Mouse (Mus musculus) B cell, adult 2 months (primary cell): ENCODE results near the gene Slk.
A peak's percentile ranks its signal among the peaks of the same experiment; 100 is the strongest.

Experiments used
- DNase-seq, 2 experiments: peaks; one replicate each; pipeline ENCODE4 v3.0.0; 2022

Slk gene

DNA sequence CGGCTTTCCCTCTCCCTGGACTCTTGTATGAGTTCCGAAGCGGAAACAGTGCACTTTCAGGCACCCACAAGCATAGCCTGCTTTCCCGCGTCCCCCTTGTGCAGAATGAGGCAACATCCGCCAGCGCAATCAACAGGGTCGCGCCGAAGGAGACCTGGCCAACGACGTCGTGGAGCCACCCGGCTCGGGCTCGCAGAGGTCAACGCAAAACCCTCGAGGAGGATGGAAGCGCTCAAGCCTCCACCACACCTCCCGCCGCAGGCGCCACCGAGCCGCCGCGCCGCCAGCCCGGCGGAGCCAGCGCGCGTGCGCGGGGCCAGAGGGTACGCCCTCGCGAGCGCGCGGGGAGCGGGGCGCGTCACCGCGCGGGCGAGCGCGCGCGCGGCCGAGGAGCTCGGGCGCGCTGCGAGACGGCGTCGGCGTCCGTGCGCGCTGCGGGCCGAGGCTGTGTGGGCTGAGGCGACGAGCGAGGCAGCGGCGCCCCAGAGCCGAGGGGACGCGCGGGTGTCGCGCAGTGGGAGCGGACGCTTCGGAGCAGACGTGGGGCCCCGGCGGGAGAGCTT is at the start of gene Slk:
Gene Slk, plus strand, starts transcription at position 454 of the 563 bp plus-strand sequence.
- DNase-seq, result peak; percentile 81 to 91

DNA sequence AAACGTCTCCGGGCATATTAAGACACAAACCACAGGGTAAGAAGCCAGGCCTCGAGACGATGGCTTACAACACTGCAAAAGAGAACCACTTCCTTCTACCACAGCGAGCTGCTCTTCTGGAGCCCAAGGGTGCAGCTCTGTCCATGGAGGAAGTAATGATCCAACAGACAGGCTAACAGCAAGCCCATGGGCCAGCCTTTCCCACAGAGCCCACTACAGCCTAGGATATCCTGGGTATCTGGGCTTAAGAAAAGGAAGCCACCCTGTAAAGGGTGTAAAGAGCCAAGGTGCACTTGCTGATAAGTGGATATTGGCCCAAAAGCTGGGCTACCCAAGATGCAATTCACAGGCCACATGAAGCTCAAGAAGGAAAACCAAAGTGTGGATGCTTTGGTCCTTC is 48.2 kb upstream of the Slk start:
- DNase-seq, result no peak

DNA sequence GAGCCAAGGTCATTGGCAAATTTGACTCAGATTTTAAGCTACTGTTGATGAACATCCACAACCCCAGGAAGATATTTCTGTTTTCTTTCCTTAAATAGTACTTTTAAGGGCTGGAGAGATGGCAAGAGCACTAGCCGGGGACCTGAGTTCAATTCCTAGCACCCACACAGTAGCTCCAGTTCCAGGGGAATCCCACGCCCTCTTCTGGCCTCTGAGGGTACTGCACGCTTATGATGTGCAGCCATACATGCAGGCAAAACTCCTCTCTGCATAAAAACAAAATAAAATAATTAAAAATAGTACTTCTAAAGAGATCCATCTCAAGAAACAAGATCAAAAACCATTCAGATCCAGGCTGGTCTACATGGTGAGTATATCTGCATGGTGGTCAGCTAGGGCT is 47.0 kb upstream of the Slk start:
- peak; percentile 55 to 60 for DNase-seq

DNA sequence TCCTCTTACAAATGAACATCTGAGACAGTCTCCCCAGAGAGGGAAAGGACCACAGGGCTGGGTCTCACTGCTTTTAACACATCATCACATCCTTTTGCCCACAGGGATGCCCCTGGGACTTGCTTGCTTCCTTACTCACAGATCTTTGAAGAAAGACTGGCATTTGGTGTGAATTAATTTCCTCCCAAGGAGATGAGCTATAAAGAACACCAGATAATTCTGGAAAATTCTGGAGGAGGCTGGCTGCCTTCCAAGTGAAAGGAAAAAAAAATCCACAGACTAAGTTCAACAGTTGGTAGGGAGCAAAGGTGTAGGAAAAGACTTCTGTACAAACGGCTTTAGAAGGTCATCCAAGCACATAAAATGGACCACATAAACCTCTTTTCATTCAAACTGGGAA is 45.3 kb upstream of the Slk start:
- DNase-seq, result no peak

DNA sequence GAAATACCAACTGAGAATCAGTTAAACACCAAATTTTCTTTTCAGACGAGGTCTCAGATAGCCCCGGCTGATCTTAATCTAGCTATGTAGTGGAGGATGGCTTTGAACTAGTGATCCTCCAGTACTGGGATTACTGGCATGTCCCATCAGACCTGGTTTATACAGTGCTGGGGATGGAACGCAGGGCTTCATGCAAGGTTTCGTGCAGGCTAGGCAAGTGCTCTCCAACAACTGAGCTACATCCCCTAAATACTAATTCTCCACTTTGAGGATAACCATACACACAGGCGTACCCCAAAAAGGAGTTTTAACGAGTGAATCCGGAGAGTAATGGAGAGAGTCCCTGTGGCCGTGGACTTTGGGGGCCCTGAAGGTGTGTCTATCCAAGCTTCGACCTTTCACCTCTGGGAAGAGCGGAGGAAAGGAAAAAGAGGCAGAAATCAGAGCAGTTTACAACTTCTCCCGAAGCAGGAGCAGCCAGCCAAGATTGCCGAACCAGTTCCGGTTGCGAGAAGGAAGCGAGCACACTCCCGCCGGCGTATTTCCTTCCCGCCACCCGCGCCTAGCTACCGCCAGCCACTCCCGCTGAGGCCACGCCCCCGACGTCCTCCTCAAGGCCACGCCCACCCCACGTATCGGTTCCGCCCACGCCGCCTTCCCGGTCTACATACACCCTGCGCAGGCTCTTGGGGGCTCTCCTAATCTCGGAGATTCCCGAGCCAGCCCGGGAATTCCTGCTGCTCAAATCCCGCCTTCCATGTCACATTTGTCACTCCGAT is 42.8 kb upstream of the Slk start:
- peak; percentile 93 to 94 for DNase-seq

DNA sequence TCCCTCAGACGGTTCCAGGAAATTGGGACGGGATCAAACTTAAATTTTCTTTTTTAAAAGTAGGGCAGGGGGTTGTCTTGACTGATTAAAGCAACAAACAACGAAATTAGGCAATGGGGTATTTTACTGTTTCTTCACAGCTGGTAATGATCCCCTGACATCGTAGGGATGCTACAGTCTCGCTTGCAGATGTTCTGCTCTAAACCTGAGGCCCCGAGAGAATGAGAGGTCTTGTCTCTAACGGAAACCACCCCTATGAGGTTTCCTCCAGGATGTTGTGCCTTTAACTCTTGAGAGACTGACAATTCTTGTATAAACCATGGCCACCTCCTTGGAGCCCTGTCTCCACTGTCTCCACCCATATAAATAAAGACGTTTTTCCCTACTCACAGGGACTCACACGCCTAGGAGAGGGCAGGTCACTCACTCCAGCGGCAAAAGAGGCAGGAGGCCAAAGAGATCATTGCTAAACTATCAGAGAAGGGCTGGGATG is 42.1 kb upstream of the Slk start, which contains the start of gene Stn1:
Gene Stn1, minus strand, starts transcription at position 208 of the 493 bp plus-strand sequence.
- no peak for DNase-seq

DNA sequence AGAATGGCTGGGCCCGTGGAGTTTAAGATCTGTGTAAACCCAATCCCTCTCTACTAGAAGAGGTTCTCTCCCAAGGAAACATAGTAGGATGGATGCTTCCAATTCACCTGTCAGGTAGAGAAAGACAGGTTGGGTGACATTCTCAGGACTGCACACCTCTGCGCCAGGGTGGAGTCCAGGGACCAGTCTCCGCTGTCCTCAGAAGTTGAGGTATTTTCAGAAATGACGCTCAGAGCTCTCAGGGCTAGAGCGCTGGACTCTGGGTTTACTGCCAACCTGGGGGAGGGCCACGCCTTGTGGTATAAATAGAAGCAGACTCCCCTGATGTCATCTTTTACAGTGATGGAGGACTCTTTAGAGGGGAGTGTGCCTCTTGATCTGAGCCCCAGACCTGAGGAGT is 41.6 kb upstream of the Slk start:
- peak in 1 of 2 experiments; percentile 12 for DNase-seq

DNA sequence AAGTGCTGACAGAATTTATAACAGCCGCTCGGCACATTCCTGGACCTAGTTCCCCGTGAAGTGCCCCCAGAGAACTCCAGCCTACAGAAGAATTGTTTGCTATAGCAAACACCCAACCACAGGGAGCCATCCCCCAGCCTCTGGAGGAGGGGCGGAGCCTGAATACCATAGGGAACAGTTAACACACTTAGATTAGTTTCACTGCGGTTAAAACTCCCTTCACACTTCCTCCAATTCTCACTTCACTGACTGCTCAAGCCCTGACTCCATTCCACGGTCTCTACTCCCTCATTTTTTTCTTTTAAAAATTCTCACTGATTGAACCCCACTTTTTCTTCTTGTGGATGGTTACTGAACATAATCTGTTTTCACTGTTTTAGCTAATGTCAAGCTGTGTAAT is 40.7 kb upstream of the Slk start:
- DNase-seq, result peak; percentile 53 to 65

DNA sequence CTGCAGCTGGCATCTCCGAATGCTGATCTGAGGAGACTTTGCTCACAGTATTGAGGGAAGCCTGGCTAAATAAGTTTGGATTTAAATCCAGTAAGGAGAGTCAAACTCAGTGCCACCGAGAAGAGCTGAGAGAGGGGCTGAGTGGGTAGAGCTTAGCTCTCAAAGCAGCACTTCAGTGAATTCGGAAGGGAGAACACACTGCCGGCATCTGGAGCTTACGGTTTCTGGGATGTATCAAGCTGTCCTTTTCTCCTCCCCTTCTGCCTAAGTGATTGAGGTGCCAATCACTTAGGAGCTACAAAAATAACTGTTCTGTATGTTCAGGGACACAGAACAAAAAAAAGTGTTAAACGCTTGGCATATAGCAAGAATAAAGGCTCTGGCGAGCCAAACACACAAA is 37.0 kb upstream of the Slk start:
- no peak for DNase-seq

DNA sequence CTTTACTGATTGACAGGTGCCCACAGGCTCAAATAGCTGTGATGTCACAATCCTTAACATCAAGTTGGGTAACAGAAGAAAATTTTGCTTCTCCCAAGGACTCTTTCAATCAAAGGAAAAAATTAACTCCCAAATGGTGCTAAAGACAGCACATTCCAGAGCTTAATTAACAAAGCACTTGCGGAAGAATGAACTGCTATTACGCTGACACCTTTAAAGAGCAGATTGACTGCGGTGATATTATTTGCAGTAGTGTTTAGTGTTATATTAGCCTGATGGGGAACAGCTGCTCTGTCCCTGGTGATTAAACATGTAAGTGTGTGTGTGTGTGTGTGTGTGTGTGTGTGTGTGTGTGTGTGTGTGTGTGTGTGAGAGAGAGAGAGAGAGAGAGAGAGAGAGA is 34.4 kb upstream of the Slk start:
- DNase-seq, result no peak

DNA sequence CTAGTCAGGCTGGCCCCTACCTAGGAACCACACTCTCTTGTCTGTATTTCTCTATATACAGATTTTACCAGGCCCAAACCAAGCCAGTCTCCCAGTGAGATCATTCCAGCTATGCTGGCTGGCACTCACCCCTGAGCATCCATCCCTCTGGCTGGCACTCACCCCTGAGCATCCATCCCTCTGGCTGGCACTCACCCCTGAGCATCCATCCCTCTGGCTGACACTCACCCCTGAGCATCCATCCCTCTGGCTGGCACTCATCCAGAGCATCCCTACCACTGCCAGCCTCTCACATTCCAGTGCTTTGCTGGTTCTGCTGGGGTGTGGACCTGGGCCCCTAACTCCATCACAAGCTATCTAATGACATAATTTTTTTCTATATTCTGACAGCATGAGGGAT is 34.0 kb upstream of the Slk start:
- no peak for DNase-seq

DNA sequence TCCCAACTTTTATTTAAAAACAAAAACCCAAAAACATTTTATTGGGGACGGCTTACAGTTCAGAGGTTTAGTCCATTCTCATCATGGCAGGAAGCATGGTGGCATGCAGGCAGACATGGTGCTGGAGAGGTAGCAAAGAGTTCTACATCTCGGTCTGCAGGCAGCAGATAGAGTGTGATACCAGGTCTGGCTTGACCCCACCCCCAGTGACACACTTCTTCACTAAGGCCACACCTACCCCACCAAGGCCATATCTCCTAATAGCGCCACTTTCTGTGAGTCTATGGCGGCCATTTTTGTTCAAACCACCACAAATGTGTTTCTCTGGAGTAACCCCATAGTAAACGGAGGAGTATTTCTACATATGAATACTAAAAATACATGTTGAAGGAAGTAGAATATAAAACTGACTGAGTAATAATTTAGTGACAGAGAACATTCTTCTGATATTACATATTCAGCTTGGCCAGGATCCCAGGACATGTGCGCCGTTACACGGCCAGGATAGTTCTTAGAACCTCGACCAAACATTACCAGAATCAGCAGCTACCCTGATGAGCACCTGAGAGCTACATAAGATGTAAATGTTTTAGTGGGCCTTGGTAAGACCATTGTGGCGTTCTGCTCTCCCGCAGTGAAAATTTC is 30.9 kb upstream of the Slk start:
- DNase-seq, result no peak

DNA sequence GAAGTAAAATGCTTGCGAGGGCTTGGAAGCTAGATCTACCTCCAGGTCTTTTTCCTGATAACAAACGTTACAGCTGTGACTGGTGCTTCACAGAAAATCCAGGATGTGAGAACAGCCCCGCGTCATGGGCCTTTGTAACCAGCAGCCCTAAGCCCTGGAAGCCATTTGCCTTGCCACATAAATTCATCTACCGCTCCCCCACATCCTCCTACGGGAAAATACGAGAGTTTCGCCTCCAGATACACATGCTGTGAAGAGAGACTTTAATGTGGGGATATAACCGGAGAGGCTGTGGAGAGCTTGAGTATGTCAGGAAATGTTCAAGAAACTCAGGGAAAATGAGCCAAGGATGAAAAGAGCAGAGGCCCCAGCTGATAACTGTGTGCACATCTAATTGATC is 30.3 kb upstream of the Slk start:
- DNase-seq, result no peak

DNA sequence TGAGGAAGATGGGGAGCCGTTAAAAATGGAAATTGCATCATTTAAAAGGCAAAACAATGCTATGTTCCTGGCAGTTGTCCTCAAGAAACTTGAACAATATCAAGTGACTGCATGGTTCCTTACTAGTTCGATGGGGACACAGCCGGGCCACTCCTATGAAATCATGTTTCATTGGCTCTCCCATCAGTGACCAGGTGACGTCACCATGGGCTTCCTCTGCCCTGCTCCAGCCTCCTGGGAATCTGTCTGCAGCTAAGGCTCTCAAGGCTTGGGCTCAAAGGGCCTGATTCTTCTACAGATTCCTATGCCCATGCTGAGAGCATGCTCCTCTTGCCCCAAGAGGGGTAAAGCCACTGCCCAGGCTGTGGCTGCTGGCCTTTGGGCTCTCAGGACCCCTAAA is 29.9 kb upstream of the Slk start:
- DNase-seq, result no peak

DNA sequence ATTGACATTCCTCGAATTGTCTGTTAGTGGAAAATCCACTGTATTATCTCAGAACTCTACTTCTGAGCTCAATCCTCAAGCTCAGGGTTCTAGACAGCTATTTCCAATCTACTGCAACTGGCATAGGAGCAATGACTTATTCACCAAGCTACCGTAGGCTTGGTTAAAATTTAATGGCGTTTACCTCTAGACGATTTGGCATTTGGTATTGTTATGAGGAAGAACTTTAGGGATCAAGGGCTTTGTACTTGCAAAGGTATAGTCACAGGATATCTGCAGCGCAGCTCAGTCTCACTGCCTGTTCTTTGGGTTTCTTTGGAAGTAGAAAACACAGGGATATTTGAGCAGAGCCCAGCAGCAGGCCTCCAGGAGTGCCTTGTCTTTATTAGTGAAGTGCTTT is 20.3 kb upstream of the Slk start:
- DNase-seq, result no peak

DNA sequence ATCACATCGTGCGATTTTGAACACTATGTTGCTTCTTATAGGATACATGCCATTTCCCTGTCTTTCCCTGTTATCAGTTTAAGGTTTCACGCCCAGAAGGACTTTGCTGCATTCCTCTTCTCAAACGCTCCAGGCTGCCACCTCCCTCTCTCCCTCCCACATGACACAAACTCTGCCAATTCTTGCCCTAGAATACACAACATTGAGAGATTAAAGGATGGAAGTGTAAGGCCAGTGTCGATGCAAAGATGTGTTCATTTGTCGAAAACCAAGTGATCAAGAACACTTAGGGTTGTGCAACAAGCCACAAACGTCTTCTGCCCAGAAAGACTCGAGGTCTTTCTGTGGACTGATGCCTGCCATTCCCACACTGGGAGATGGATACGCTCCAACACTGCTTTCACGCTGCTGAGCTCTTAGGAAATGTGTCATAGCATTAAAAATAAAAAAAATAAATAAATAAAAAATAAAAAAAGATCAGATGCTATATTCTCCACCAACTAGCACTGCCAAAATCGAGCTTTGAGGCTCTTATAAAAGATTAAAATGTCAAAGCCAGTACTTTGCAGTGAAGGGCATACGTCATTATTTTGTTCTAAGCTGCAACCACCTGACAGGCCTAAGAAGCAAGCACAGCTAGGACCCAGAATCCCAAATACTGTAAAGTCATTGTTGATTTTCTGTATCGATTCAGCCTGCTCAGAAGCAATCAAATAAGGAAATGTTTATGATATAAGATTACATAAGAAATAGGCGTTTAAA is 19.5 kb upstream of the Slk start:
- DNase-seq, result no peak

DNA sequence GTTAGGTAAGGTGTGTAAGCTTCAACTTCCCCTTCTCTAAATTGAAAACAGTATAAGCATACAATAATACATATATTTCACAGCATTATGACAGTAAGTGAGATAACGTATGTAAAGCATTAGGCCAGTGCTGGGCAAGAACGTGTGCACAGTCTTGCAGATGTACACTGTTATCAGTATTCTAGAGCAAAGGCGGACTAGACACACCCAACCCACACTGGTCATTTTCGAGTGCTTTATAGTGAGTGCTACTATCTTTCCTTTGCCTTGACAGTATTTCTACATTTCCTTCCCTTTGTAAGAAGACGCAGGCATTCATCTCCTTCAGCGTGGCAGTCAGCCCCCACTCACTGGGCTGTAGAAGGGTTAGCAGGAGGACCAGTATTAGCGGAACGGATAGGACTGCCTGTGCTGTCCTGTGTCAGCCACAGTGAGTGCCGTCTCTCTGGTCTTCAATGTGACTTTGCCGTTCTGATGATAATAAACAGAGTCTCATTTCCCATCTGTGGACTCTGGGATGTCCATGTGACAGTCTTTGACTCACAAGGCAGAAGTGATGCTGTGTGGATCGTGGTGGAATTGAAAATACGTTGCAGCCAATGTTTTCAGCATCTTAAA is 18.8 kb upstream of the Slk start:
- no peak for DNase-seq

DNA sequence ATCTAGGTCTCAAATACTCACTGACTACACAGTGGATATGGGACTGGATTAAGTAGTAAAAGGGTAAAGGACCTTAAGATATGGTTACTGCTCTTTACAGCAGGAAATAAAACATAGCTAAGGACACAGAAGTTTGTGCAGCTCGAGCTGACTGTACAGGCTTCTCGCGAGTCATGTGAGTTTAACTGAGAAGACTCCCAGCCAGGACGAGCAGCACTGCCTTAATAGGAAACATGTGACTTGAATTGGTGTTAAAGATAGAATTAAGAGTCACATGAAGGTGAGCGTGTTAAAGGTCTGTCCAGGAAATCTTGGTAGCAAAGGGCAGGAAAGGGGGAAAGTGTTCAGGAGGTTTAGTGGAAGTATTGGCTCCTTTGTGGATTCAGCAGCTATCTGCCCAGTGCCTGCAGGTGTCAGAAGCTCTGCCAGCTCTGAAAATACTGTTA is 17.5 kb upstream of the Slk start:
- DNase-seq, result no peak

DNA sequence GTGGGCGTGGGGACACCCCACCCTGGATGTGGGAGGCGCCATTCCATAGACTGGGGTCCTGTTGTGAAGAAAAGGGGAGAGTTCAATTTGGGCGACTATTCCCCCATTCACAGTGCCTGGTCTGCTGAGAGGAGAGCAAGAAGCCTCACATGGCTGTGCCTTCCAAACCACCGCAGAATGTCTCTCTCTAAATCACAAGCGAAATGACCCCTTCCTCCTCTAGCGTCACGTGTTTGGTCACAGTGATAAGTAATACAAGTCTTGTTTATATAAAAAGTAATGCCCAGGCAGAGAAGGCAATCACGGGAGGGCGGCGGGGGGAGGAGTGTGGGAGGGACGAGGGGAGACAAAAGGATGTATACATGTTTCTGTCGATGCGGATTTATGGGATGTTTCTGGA is 15.8 kb upstream of the Slk start:
- DNase-seq, result no peak

DNA sequence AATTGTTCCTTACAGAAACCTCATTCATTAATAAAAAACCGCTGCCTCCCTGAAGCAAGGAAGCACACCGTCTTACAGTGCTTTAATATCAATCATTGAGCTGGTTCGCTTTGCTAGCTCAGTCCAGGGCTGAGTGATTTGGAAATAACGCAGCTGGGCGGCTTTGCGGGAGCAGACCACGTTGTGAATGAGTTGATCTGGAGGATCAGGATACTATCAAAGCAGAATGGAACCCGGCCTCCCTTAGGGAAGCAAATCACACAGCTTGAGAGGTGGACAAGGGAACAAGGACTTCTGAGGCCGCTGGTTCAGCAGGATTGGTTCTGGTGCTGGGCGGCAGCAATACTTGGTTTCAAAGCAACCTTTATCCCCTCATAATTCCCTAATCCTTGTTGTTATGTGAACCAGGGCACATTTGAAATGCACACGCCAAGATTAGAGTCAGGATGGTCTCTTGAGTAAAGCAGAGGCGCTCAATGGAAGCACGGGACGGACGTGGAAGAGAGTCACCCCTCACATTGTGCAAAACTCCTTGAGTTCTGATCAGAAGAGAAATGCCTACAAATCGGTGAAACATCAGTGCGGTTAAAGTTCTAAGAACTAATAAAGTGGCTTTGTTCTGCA is 14.3 kb upstream of the Slk start:
- no peak for DNase-seq

DNA sequence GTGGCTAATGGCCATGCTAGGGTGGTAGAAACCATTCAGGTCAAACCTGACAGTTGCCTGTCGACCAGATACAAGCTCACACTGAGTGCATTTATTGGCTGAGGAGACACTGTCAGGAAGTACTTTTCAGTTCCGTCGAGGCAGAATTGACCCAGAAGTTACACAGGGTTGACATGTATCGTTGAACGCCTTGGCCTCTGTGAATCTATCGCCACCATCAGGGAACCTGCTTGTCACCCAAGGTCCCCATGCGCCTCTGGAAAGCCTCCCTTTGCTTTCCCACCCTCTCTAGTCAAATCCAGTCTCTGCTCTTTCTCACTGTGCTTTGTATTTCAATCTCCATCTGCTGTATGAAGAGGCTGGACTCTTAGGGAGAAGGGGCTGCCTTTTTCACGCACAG is 13.5 kb upstream of the Slk start:
- DNase-seq, result no peak

DNA sequence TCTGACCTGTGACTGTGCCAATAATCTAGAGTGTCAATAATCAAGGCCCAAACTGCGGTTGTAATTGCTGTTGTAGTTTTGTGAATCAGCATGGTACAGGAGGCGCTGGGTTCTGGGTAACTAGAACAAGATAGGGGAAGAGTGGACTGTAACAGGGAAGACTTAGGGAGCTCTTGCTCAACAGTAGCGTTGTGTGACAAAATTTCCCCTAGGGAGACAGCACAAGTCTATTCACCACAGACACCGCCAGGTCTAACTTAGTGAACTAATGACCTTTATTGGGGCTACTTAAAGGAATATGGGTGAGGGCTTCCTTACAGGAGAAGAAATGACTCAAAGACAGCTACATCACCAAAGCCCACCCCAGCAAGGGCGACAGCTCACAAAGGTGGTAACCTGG is 9.4 kb upstream of the Slk start:
- no peak for DNase-seq
